Mouse (Mus musculus): ENCODE data around the gene Hoxa4. TPM values are rescaled to one million over a fixed set of nuclear protein-coding genes. Genes with fewer than 3 reads are reported as not detected.
A peak's percentile ranks its signal among the peaks of the same experiment; 100 is the strongest.

The Hoxa4 gene
- polyA plus RNA-seq, 1 experiment from 2014 or later, result 0.30 TPM

GRCm38 (mm10) chr6:52173648-52174047, 17.9 kb downstream of the Hoxa4 start:
- H3K4me3 ChIP-seq (replicated peaks), result no peak overlapping the region
- WGBS (ENCODE audit: insufficient replicate concordance), result 7% methylated on average over 4 of the region's 4 CpGs
- no peak overlapping the region for H3K9ac ChIP-seq
- no peak overlapping the region for H3K27ac ChIP-seq
- no peak overlapping the region for H3K4me2 ChIP-seq
- DNase-seq (no peak), ATAC-seq (ENCODE audit: low read depth) (no peak)
- H3K36me3 ChIP-seq, result no peaks in the 10 kb centered on the region
- H3K27me3 ChIP-seq, result peaks cover 100% of the 10 kb centered on the region
- H3K4me1 ChIP-seq (replicated peaks), result peaks cover 11% of the 10 kb centered on the region
- no peaks in the 10 kb centered on the region for H3K9me3 ChIP-seq (replicated peaks)

GRCm38 (mm10) chr6:52172501-52172900, 19.1 kb downstream of the Hoxa4 start:
- H3K4me2 ChIP-seq, result peak overlapping the region; percentile 44
- ATAC-seq (ENCODE audit: low read depth) (no peak), DNase-seq (peak; percentile 28)
- H3K4me3 ChIP-seq (replicated peaks), result peak overlapping the region; percentile 26
- H3K27me3 ChIP-seq, result peaks cover 100% of the 10 kb centered on the region
- H3K9ac ChIP-seq, result no peak overlapping the region
- H3K4me1 ChIP-seq (replicated peaks), result peaks cover 11% of the 10 kb centered on the region
- no peaks in the 10 kb centered on the region for H3K36me3 ChIP-seq
- WGBS (ENCODE audit: insufficient replicate concordance), result 3% methylated on average over 34 of the region's 35 CpGs
- H3K9me3 ChIP-seq (replicated peaks), result no peaks in the 10 kb centered on the region
- H3K27ac ChIP-seq, result 0 out of 2 replicates have a peak overlapping the region, but pooled peaks have one; percentile 47

GRCm38 (mm10) chr6:52171938-52172337, 19.6 kb downstream of the Hoxa4 start:
- Histone ChIP-seq H3K9me3 (replicated peaks) (no peaks in the 10 kb centered on the region), H3K4me1 (replicated peaks) (peaks cover 11% of the 10 kb centered on the region), H3K9ac (no peak overlapping the region), H3K4me2 (peak overlapping the region; percentile 44; the same call in 1 of the 2 replicates), H3K27me3 (peaks cover 100% of the 10 kb centered on the region), H3K27ac (no peak overlapping the region), H3K36me3 (no peaks in the 10 kb centered on the region), H3K4me3 (replicated peaks) (no peak overlapping the region)
- DNase-seq (no peak), ATAC-seq (ENCODE audit: low read depth) (no peak)
- whole genome bisulfite sequencing (ENCODE audit: insufficient replicate concordance), result 30% methylated on average over 7 of the region's 7 CpGs

GRCm38 (mm10) chr6:52171331-52171730, 20.2 kb downstream of the Hoxa4 start:
- DNase-seq, result no peak
- Histone ChIP-seq H3K9me3 (replicated peaks) (no peaks in the 10 kb centered on the region), H3K4me2 (no peak overlapping the region), H3K4me3 (replicated peaks) (no peak overlapping the region), H3K4me1 (replicated peaks) (peaks cover 11% of the 10 kb centered on the region), H3K27ac (peak overlapping the region; percentile 32; the same call in 1 of the 2 replicates), H3K36me3 (no peaks in the 10 kb centered on the region), H3K27me3 (peaks cover 100% of the 10 kb centered on the region), H3K9ac (no peak overlapping the region)
- WGBS (ENCODE audit: insufficient replicate concordance), result 17% methylated on average over 4 of the region's 4 CpGs
- ATAC-seq (ENCODE audit: low read depth), result no peak

GRCm38 (mm10) chr6:52170898-52171223, 20.7 kb downstream of the Hoxa4 start:
- Histone ChIP-seq H3K4me3 (replicated peaks) (no peak overlapping the region), H3K27me3 (peaks cover 100% of the 10 kb centered on the region), H3K9me3 (replicated peaks) (no peaks in the 10 kb centered on the region), H3K27ac (peak overlapping the region; percentile 66), H3K9ac (no peak overlapping the region), H3K4me2 (peak overlapping the region; percentile 17; the same call in 1 of the 2 replicates), H3K4me1 (replicated peaks) (peaks cover 11% of the 10 kb centered on the region), H3K36me3 (no peaks in the 10 kb centered on the region)
- ATAC-seq (ENCODE audit: low read depth), result no peak
- no peak for DNase-seq
- whole genome bisulfite sequencing (ENCODE audit: insufficient replicate concordance), result 4% methylated on average over 5 of the region's 5 CpGs

- ATAC-seq (ENCODE audit: low read depth) (peak; percentile 57; the same call in 1 of the 2 replicates), DNase-seq (no peak)
- Histone ChIP-seq H3K9me3 (replicated peaks) (no peaks in the 10 kb centered on the region), H3K4me1 (replicated peaks) (peaks cover 11% of the 10 kb centered on the region), H3K9ac (no peak overlapping the region), H3K36me3 (no peaks in the 10 kb centered on the region), H3K27me3 (peaks cover 100% of the 10 kb centered on the region), H3K4me2 (peak overlapping the region; percentile 17; the same call in 1 of the 2 replicates), H3K4me3 (replicated peaks) (no peak overlapping the region; the same call in 1 of the 2 replicates), H3K27ac (peak overlapping the region; percentile 66)
- 5% methylated on average over 40 of the region's 40 CpGs for WGBS (ENCODE audit: insufficient replicate concordance)
Observed at GRCm38 (mm10) chr6:52170166-52170897, 21.2 kb downstream of the Hoxa4 start.

- no peaks in the 10 kb centered on the region for H3K9me3 ChIP-seq (replicated peaks)
- no peak for DNase-seq
- no peak for ATAC-seq (ENCODE audit: low read depth)
- peaks cover 100% of the 10 kb centered on the region for H3K27me3 ChIP-seq
- peaks cover 11% of the 10 kb centered on the region for H3K4me1 ChIP-seq (replicated peaks)
- H3K27ac ChIP-seq, result peak overlapping the region; percentile 66
- H3K9ac ChIP-seq, result no peak overlapping the region
- no peaks in the 10 kb centered on the region for H3K36me3 ChIP-seq
- WGBS (ENCODE audit: insufficient replicate concordance), result 24% methylated on average over 16 of the region's 16 CpGs
- no peak overlapping the region for H3K4me2 ChIP-seq
- H3K4me3 ChIP-seq (replicated peaks), result no peak overlapping the region
Observed at GRCm38 (mm10) chr6:52169499-52170165, 21.9 kb downstream of the Hoxa4 start.

- WGBS (ENCODE audit: insufficient replicate concordance), result 13% methylated on average over 42 of the region's 42 CpGs
- no peak overlapping the region for H3K4me3 ChIP-seq (replicated peaks)
Observed at GRCm38 (mm10) chr6:52168191-52169055, 23.1 kb downstream of the Hoxa4 start.

GRCm38 (mm10) chr6:52167736-52168161, 23.8 kb downstream of the Hoxa4 start:
- Histone ChIP-seq H3K4me1 (replicated peaks) (peaks cover 9% of the 10 kb centered on the region), H3K9ac (no peak overlapping the region), H3K36me3 (no peaks in the 10 kb centered on the region), H3K9me3 (replicated peaks) (no peaks in the 10 kb centered on the region), H3K4me3 (replicated peaks) (no peak overlapping the region), H3K27ac (no peak overlapping the region), H3K4me2 (no peak overlapping the region), H3K27me3 (peaks cover 100% of the 10 kb centered on the region)
- DNase-seq (no peak), ATAC-seq (ENCODE audit: low read depth) (no peak)
- whole genome bisulfite sequencing (ENCODE audit: insufficient replicate concordance), result 17% methylated on average over 14 of the region's 14 CpGs

More at GRCm38 (mm10) chr6:52168191-52169055, 23.1 kb downstream of the Hoxa4 start:
- no peaks in the 10 kb centered on the region for H3K36me3 ChIP-seq
- no peak for ATAC-seq (ENCODE audit: low read depth)
- H3K9ac ChIP-seq, result no peak overlapping the region
- H3K4me1 ChIP-seq (replicated peaks), result peaks cover 11% of the 10 kb centered on the region
- H3K27ac ChIP-seq, result no peak overlapping the region
- peak overlapping the region; percentile 19; the same call in 1 of the 2 replicates for H3K4me2 ChIP-seq
- DNase-seq, result no peak
- peaks cover 100% of the 10 kb centered on the region for H3K27me3 ChIP-seq
- no peaks in the 10 kb centered on the region for H3K9me3 ChIP-seq (replicated peaks)

- WGBS (ENCODE audit: insufficient replicate concordance), result 22% methylated on average over 1 of the region's 1 CpGs
- Histone ChIP-seq H3K9ac (no peak overlapping the region), H3K36me3 (no peaks in the 10 kb centered on the region), H3K4me3 (replicated peaks) (no peak overlapping the region), H3K27me3 (peaks cover 99% of the 10 kb centered on the region), H3K4me1 (replicated peaks) (peaks cover 3% of the 10 kb centered on the region), H3K4me2 (no peak overlapping the region), H3K9me3 (replicated peaks) (no peaks in the 10 kb centered on the region), H3K27ac (no peak overlapping the region)
- ATAC-seq (ENCODE audit: low read depth), result no peak
- no peak for DNase-seq
Observed at GRCm38 (mm10) chr6:52167176-52167575, 24.4 kb downstream of the Hoxa4 start.
